Mouse (Mus musculus) ovary, adult 18-20 months (tissue): Measurements from ENCODE around the gene Sytl1.

ENCODE experiments used
- DNase-seq: peaks from one replicate; pipeline ENCODE4 v3.0.0; 2022; ENCODE audit warnings: low spot score, mixed read lengths

Sytl1 gene

DNA sequence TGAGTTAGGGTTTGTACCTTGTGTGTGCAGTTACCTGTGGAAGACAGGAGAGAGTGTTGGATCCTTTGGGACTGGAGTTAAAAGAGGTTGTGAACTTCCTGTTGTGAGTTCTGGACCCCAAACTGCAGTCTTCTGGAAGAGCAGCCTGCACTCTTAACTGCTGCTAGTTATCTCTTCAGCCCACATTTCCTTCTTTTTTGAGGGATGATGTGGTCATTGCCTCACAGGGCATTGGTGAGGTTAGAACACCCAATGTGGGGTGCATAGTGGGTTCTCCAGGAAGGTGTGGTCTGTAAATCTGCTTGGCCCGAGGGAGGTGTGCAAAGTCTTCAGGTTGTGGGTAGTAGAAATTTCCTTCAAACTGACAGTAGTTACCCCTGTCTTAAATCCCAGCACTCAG is 18.6 kb downstream of the Sytl1 start:
- no peak for DNase-seq

GRCm38 (mm10) chr4:133243538-133243937 is 19.4 kb downstream of the Sytl1 start:
- DNase-seq = no peak

DNA sequence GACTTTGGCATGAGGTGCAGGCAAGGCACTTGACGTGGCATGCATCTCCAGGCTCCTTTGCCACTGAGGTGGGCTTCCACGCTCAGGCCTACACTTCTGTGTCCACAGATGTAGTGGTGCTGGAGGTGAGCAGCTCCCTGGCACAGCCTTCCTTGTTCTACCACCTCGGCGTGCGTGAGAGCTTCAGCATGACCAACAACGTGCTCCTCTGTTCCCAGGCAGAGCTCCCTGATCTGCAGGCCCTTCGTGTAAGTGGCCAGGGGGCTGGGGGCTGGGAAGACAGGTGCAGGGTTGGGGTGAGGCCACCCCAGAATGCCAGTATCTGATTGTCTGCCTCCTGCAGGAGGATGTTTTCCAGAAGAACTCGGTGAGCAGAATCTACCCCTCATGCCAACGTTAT is 20.2 kb downstream of the Sytl1 start:
- no peak for DNase-seq

- no peak for DNase-seq
These were observed 21.0 kb downstream of the Sytl1 start for GRCm38 (mm10) chr4:133241910-133242309.

- DNase-seq = peak; percentile 80
These were observed 21.7 kb downstream of the Sytl1 start for GRCm38 (mm10) chr4:133240934-133241908.

GRCm38 (mm10) chr4:133240490-133240921 is 22.4 kb downstream of the Sytl1 start, which contains the start of gene Map3k6:
Gene Map3k6, plus strand, starts transcription at chr4:133240818.
- DNase-seq = peak; percentile 75

GRCm38 (mm10) chr4:133237911-133238310 is 25.0 kb downstream of the Sytl1 start:
- DNase-seq = no peak

DNA sequence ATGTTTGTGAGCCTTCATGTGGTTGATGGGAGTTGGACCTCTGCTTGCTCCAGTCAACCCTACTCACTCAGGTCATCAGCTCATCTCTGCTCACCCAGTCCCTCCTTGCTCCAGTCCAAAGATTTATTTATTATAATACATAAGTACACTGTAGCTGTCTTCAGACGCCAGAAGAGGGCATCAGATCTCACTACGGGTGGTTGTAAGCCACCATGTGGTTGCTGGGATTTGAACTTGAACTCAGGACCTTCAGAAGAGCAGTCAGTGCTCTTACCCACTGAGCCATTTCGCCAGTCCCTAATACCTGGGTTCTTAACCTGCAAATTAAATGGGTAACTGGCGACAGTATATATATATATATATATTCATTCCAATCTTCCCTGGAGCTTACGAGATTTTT is 27.5 kb downstream of the Sytl1 start:
- DNase-seq = no peak

- no peak for DNase-seq
These were observed 28.1 kb downstream of the Sytl1 start for GRCm38 (mm10) chr4:133234771-133235170.

- DNase-seq = no peak
These were observed 29.5 kb downstream of the Sytl1 start for GRCm38 (mm10) chr4:133233285-133233976.

DNA sequence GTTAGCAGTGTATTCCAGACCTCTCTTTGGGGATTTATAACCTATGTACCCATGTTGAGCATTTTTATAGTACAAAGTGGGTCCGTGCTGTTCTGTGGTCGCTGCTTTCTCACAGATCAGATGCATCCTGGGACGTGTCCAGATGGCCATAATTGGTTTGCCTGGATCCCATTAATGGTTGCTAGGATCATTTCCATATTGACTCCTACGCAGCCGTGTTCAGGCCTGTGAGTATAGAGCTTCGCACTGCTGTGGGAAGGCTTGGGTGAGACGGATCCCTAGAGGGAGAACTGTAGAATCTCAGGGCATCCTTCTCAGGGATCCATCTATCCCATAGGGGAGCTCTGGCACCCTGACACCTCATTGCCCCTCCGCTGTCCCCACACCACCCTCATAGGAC is 33.3 kb downstream of the Sytl1 start:
- DNase-seq = no peak

DNA sequence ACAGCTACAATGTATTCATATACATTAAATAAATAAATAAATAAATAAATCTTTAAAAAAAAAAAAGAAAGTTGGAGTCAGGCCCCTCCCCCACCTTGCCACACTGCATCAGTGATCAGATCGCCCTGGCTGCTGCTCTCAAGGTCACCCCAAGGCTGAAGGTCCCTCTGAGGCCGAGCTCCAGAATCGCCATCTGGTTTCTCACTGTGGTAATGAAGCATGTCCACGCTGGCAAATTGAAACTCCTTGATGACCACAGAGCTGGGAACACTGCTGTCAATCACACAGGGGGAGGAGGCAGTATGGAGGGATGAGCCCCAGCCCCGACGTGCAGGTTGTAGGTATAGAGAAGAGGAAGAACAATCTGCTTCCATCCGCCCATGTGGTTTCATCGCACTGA is 35.3 kb downstream of the Sytl1 start:
- no peak for DNase-seq

GRCm38 (mm10) chr4:133226073-133226472 is 36.8 kb downstream of the Sytl1 start:
- DNase-seq = no peak

- DNase-seq = no peak
These were observed 39.0 kb downstream of the Sytl1 start for GRCm38 (mm10) chr4:133223875-133224274.

GRCm38 (mm10) chr4:133221701-133222100 is 41.2 kb downstream of the Sytl1 start:
- DNase-seq = no peak

DNA sequence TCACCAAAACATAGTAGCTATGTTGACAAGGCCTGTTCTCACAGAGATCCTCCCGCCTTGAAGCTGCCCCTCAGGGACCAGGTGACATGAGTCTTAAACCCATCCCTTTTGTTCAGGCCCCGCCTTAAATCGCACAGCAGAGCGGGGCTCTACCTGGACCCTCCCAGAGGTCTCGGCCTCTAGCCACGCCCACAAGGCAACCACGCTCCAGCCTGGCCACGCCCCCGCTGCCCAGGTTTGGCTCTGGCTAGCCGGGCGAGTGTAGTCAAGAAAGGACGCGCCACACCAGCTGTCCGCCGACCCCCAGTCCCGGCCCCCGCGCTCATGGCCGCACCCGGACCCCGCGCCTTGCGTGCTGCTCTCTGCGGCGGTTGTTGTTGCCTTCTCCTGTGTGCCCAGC is 42.3 kb downstream of the Sytl1 start:
- no peak for DNase-seq

DNA sequence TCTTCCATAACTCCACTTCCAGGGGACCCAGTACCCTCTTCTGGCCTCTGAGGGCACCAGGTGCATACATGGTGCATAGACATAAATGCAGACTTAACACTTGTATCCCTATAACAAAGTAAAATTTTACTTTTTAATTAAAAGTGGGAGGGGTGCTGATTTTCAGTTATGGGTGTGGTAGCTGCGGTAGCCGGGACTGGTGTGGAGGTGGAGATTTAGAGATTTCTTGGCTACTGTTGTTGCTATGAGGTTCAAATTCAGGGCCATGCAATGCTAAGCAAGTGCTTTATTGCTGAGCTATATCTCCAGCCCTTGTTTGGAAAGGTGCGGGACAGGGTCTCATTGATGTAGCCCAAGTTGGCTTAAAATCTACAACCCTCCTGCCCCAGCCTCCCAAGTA is 44.2 kb downstream of the Sytl1 start:
- DNase-seq = no peak

DNA sequence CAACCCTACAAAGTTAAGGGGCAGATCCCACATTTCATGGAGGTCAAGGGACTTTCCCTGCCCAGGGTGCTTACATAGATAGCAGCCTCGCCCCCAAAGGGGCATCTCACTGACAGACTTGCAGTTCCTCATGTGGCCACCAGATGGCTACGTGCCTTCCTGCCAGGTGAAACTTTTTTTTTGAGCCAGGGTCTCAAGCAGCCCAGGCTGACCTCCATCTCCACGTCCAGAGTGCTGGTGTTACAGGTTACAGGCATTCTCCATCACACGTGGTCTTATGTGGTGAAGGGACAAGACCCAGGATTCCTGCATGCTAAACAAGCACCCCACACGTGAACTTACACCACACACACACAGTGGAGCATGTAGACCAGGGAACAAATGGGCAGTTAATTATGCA is 45.3 kb downstream of the Sytl1 start:
- no peak for DNase-seq

GRCm38 (mm10) chr4:133213661-133214060 is 49.3 kb downstream of the Sytl1 start:
- DNase-seq = no peak

- DNase-seq = no peak
These were observed 49.7 kb downstream of the Sytl1 start for GRCm38 (mm10) chr4:133213268-133213590.

DNA sequence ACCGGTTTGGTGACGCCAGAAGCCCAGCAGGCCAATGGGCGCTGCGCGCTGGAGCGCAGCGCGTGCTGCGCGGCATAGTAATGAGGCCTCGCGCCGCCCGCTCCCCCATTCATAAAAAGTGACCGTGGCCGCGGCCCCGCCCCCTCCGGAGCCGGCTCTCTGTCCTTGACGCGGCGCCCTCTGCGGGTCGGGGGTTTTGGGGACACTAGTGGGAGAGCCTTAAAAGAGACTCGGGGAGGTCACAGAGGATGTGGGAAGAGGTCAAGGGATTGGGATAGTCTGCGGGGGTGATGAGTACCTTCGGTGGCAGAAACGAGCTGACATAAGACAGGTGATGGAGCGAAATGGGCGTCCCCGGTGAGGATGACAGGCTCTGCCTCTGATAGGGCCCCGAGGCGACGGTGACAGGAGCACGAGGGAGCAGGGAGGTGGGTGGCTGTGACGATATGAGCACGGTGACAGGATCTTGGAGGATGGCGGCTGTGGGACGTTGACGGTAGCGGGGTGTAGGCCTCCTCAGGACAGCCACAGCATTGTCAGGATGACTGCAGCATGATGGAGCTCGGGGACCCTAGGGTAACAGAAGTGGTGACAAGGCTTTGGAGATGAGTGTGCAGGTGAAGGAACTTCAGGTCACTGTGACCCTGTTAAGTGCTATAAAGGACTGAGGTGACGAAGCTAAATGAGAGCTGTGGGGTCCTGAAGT is 50.2 kb downstream of the Sytl1 start:
- peak; percentile 55 for DNase-seq

- no peak for DNase-seq
These were observed 51.0 kb downstream of the Sytl1 start, which contains the start of the genes Cd164l2 and Gpr3 for GRCm38 (mm10) chr4:133211751-133212561. Gene Cd164l2, plus strand, starts transcription at chr4:133212131. Gene Gpr3, minus strand, starts transcription at chr4:133212536.
